Mouse (Mus musculus) hindbrain, embryonic 13.5 days (tissue): ENCODE data around the gene Cpxm2. TPM values are rescaled to one million over a fixed set of nuclear protein-coding genes. Genes with fewer than 3 reads are reported as not detected.

ENCODE experiments used
- ATAC-seq: fragments of 200-750 bp; cut with Nextera tagmentation; 2 replicates; pipeline ENCODE4 v1.8.0; 2017; ENCODE audit warnings: moderate TSS enrichment; ENCODE audit not compliant: low FRiP score
- H3K27ac ChIP-seq: fragments of 300-500 bp; sonication (generic); 2 replicates; pipeline ENCODE4 v1.5.1; 2015; ENCODE audit warnings: inconsistent platforms, mild to moderate bottlenecking, moderate library complexity
- H3K27me3 ChIP-seq: fragments of 300-500 bp; sonication (generic); 2 replicates; pipeline ENCODE4 v1.6.1; 2015; ENCODE audit warnings: mild to moderate bottlenecking, inconsistent platforms
- H3K36me3 ChIP-seq: fragments of 300-500 bp; sonication (generic); 2 replicates; pipeline ENCODE4 v1.6.1; 2015; ENCODE audit warnings: mild to moderate bottlenecking, inconsistent platforms
- H3K4me1 ChIP-seq: fragments of 300-500 bp; sonication (generic); replicated peaks from 2 replicates; pipeline ENCODE4 v1.6.1; 2015; ENCODE audit warnings: inconsistent platforms
- H3K4me2 ChIP-seq: fragments of 300-500 bp; sonication (generic); 2 replicates; pipeline ENCODE4 v1.6.1; 2015; ENCODE audit warnings: inconsistent platforms, mild to moderate bottlenecking, moderate library complexity
- H3K4me3 ChIP-seq: fragments of 300-500 bp; sonication (generic); 2 replicates; pipeline ENCODE4 v1.5.1; 2015; ENCODE audit warnings: mild to moderate bottlenecking, inconsistent platforms
- H3K9ac ChIP-seq: fragments of 300-500 bp; sonication (generic); 2 replicates; pipeline ENCODE4 v1.6.1; 2015; ENCODE audit warnings: mild to moderate bottlenecking, inconsistent platforms
- H3K9me3 ChIP-seq: fragments of 300-500 bp; sonication (generic); 2 replicates; pipeline ENCODE4 v1.6.1; 2016; ENCODE audit warnings: inconsistent platforms
- WGBS: fragments of 180-500 bp; shearing (Covaris S2); methylation state at CpG from one replicate; pipeline ENCODE4 v1.1.7; 2015; 5-methylcytosine and 5-hydroxymethylcytosine counted together
- polyA plus RNA-seq: library from polyadenylated mRNA; unstranded; fragments of >200 nt; fragmentation: Nextera tagmentation; extraction: Ambion mirVana; gene quantifications from 2 replicates; pipeline ENCODE4 v1.2.1, GENCODE M21; 2015

The Cpxm2 gene
- polyA plus RNA-seq, 1 experiment from 2014 or later: 1.6 TPM

DNA sequence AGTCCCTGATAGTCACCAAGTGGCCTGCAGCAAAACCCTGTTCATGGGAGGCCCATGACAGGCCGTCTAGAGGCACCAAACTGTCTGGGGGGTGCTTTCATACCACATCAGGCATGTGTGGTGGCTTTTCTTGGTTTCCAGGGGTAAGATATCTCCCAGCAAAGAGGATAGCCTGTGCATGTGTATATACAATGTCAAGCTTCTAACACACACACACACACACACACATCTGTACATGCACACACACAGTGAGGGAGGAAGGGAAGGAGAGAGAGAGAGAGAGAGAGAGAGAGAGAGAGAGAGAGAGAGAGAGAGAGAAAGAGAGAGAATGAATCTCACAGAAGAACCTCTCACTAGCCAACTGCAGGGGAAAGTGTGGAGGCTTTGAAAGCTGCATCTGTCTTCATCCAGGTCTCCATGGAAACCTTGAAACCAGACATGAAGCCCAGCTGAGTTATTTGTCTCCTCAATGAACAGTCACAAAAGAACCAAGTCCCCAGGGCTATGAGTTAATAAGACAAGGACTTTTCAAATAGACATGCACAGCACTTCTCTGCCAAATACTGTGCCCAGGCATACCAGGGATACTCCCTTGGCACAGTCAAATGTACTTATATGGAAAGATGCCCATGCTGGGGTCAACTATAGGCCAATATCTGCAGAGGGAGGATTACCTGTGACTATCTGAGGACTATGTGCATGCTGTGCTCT lies 141.4 kb downstream of the Cpxm2 start:
- Histone ChIP-seq H3K9me3 (no peaks in the 10 kb centered on the region), H3K4me3 (no peak overlapping the region), H3K4me2 (no peak overlapping the region), H3K27ac (peak overlapping the region; percentile 73), H3K27me3 (0 out of 2 replicates have a peak, but pooled peaks cover 3% of the 10 kb centered on the region), H3K4me1 (peaks cover 22% of the 10 kb centered on the region), H3K36me3 (no peaks in the 10 kb centered on the region), H3K9ac (no peak overlapping the region)
- ATAC-seq: peak; percentile 81
- WGBS: 9% methylated on average over 1 of the region's 1 CpGs

DNA sequence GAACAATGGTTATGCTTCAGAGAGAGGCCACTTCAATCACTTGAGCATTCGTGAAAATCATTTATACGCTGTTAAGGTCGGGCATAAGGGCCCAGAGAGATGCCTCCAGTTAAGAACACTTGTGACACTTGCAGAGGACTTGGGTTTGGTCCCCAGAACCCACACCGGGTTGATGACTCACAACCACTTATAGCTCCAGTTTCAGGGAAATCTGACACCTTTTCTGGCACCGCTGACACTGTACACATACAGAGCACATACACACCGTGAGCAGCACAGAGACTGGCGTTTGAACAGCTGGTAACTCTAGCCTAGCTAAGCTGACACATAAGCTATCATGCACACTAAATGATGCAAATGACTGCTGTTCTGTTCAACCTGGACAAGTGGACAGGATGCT lies 145.5 kb downstream of the Cpxm2 start:
- no peak overlapping the region for H3K4me2 ChIP-seq
- 86% methylated on average over 7 of the region's 7 CpGs for WGBS
- H3K4me3 ChIP-seq: no peak overlapping the region
- H3K36me3 ChIP-seq: no peaks in the 10 kb centered on the region
- H3K27me3 ChIP-seq: 0 out of 2 replicates have a peak, but pooled peaks cover 3% of the 10 kb centered on the region
- peaks cover 17% of the 10 kb centered on the region for H3K4me1 ChIP-seq
- ATAC-seq: no peak
- no peak overlapping the region for H3K27ac ChIP-seq
- H3K9me3 ChIP-seq: no peaks in the 10 kb centered on the region
- no peak overlapping the region for H3K9ac ChIP-seq

DNA sequence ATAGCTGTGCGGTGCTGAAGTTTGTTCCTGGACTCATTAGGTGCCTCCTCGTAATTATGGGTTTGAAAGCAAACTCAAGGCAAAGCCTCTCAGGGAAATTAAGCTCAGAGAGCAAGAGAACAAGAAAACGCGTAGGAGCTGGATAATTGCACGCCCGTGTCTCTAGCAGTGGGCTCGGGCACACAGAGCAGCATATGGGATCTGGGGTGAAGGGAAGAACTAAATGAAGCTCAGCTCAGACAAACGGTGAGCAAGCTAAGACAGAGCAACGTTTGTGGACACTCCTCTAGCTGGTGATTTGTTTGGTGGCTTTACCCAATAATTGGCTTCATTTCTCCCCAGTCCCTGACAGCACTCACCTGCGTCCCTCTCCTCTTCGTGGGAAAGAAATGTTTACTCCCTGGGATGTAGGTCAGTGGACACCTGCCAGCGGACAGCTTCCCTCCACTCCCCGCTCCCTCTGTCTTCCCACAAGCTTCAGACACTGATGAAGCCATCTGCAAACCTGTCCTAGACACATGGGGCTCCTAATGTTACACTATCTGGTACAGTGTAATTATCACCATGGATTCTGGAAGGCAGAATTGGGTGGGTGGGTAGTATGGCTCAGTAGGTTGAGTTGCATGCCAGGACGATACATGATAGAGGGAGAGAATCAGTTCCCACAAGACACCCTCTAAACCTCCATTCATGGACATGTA lies 148.4 kb downstream of the Cpxm2 start:
- Histone ChIP-seq H3K36me3 (no peaks in the 10 kb centered on the region), H3K27ac (no peak overlapping the region), H3K9ac (no peak overlapping the region), H3K4me2 (no peak overlapping the region), H3K4me1 (no peaks in the 10 kb centered on the region), H3K27me3 (0 out of 2 replicates have a peak, but pooled peaks cover 3% of the 10 kb centered on the region), H3K9me3 (no peaks in the 10 kb centered on the region), H3K4me3 (no peak overlapping the region)
- WGBS: 81% methylated on average over 14 of the region's 14 CpGs
- no peak for ATAC-seq

DNA sequence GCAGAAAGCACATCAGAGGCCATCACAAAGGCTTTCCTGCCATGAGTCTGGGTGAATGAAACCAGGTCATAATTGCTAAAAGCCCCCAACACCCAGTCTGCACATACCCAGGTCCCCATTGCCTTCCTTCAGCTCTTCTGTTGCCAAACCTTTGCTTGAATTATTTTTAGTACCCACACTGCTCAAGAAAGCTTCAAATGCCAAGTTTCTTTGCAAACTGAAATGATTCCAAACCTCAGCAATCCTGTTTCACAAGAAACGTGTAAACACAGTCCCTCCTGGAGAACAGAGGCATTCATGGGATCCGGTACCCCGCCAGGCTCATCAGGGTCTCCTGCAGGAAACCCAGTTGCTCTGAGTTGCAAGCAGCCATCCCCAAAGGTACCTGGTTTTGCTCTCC lies 161.7 kb downstream of the Cpxm2 start:
- H3K4me2 ChIP-seq: no peak overlapping the region
- no peaks in the 10 kb centered on the region for H3K27me3 ChIP-seq
- H3K9ac ChIP-seq: no peak overlapping the region
- H3K27ac ChIP-seq: no peak overlapping the region
- H3K4me1 ChIP-seq: no peaks in the 10 kb centered on the region
- ATAC-seq: no peak
- 76% methylated on average over 3 of the region's 3 CpGs for WGBS
- H3K4me3 ChIP-seq: no peak overlapping the region
- no peaks in the 10 kb centered on the region; the same call in 1 of the 2 replicates for H3K36me3 ChIP-seq
- no peaks in the 10 kb centered on the region for H3K9me3 ChIP-seq

DNA sequence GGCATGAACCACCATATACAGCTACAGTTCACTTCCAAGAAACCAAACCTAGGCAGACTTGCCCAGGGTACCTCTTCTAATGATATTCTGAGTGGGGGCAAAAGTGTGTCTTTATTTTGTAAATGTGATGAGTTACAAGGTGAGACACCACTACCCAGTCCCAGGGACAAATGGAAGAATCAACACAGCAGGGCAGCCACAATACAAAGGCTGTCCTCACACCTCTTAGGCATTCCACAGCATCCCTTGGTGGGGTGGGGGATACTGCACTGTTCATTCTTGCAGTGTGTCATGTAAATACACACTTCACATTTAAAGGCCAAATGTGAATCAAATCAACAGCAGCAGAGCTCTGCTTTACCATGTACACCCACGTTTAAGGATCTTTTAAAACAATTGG lies 162.3 kb downstream of the Cpxm2 start:
- Histone ChIP-seq H3K9me3 (no peaks in the 10 kb centered on the region), H3K27ac (no peak overlapping the region), H3K4me3 (no peak overlapping the region), H3K36me3 (no peaks in the 10 kb centered on the region; the same call in 1 of the 2 replicates), H3K4me2 (no peak overlapping the region), H3K4me1 (no peaks in the 10 kb centered on the region), H3K9ac (no peak overlapping the region), H3K27me3 (no peaks in the 10 kb centered on the region)
- WGBS: 59% methylated on average over 1 of the region's 1 CpGs
- no peak for ATAC-seq

DNA sequence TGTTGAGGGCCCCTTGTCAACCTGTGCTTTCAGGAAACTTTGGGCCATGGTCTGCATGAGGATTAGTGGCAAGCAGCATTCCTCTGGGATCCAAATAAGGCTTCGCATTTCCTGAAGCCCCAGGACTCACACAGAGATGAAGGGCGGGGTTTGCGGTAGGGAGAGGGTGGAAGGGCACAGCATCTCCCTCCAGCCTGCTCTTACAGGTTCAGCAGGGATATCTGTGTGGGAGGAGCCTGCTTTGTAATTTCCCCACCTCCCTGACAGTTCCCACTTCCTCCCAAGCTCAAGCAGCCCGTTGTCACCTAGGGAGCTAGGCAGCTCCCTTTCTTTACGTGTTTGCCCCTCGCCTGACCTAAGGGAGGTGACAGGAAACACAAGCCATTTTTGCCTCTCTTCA lies 165.5 kb downstream of the Cpxm2 start:
- Histone ChIP-seq H3K27ac (no peak overlapping the region), H3K36me3 (peaks cover 6% of the 10 kb centered on the region), H3K9me3 (no peaks in the 10 kb centered on the region), H3K9ac (no peak overlapping the region), H3K27me3 (no peaks in the 10 kb centered on the region), H3K4me2 (no peak overlapping the region), H3K4me3 (no peak overlapping the region), H3K4me1 (peaks cover 8% of the 10 kb centered on the region; the same call in 1 of the 2 replicates)
- 40% methylated on average over 6 of the region's 6 CpGs for whole genome bisulfite sequencing
- ATAC-seq: no peak

Other genes starting within 250 kb of the Cpxm2 start
- 1.4 and 1.8 TPM in 2 replicates for gene Gpr26, start 188.3 kb downstream of the Cpxm2 start, polyA plus RNA-seq
- gene Chst15, start 162.5 kb upstream of the Cpxm2 start, polyA plus RNA-seq: 22.2 and 24.4 TPM in 2 replicates